11 mouse cellular contexts compared by ENCODE assay signal in the genomic region with DNA sequence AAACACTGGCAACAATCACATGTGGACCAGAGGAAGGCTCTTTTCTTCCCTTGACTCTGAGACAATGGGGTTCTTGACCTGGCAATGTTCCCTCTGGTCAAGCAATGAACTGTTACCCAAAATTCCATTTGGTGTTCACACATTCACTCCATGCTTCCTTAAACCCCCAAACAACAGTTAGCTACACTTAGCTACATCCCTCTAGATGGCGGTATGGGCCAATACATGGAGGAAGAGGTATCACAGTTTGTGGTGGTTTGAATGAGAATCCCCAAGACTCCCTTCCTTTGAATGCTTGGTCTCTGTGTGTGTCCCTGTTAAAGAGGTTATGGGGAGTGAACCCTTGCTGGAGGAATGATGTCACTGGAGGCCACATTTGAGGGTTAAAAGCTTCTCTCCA.
DNase-seq lines count a peak whose midpoint lies in the region; ATAC-seq and TF ChIP-seq lines count a peak whose summit lies in the region.
"Had no signal": no experiment of that assay in that cellular context is flagged by ENCODE, and none has a peak within 500 bp of the region (broad histone marks: within the 10 kb centered on the region; RNA-seq: fewer than 3 reads in every experiment).

No protein-coding gene starts in this region.

- DNase-seq in cerebellum, adult 2 months = peak in 1 of 2 experiments; percentile 1
- no peak for DNase-seq in cerebellum, postnatal 36 days
- peak; percentile 6 for DNase-seq in kidney, adult 9 months
- DNase-seq in ES-CJ7 (ENCODE audit: low read depth, low spot score) = peak; percentile 65
- DNase-seq in embryonic facial prominence, embryonic 14.5 days (ENCODE audit: low spot score) = peak; percentile 32
- no peak for DNase-seq in hindbrain, embryonic 10.5 days (ENCODE audit: low spot score)
- DNase-seq: cerebellum, adult 11 months had no signal

- WGBS in cerebellum, adult 2 months = 21% methylated on average over 1 of the region's 1 CpGs
- WGBS in kidney, embryonic 14.5 days = 36% methylated on average over 1 of the region's 1 CpGs
- 29% methylated on average over 1 of the region's 1 CpGs for WGBS in embryonic facial prominence, embryonic 14.5 days
- WGBS in hindbrain, embryonic 10.5 days = 27% methylated on average over 1 of the region's 1 CpGs

- no peak overlapping the region for H3K27ac ChIP-seq in cerebellum, adult 2 months (ENCODE audit: insufficient read depth, low read length)
- H3K27ac ChIP-seq in kidney, embryonic 14.5 days (ENCODE audit: low read depth, low read length) = no peak overlapping the region
- no peak overlapping the region for H3K27ac ChIP-seq in embryonic facial prominence, embryonic 14.5 days (replicated peaks; ENCODE audit: low read depth, low read length)
- no peak overlapping the region for H3K27ac ChIP-seq in hindbrain, embryonic 10.5 days
- H3K27ac ChIP-seq: limb, embryonic 15.5 days; midbrain, embryonic 10.5 days had no signal

- H3K36me3 ChIP-seq in kidney, embryonic 14.5 days (ENCODE audit: control insufficient read depth, insufficient read depth, low read length) = no peaks in the 10 kb centered on the region
- H3K36me3 ChIP-seq in embryonic facial prominence, embryonic 14.5 days (ENCODE audit: control insufficient read depth, insufficient read depth, low read length) = no peaks in the 10 kb centered on the region
- no peaks in the 10 kb centered on the region for H3K36me3 ChIP-seq in hindbrain, embryonic 10.5 days
- H3K36me3 ChIP-seq: limb, embryonic 15.5 days; midbrain, embryonic 10.5 days had no signal

- H3K4me3 ChIP-seq in cerebellum, adult 2 months (replicated peaks; ENCODE audit: insufficient read depth, low read depth, low read length) = no peak overlapping the region
- no peak overlapping the region for H3K4me3 ChIP-seq in kidney, embryonic 14.5 days (ENCODE audit: low read length)
- no peak overlapping the region for H3K4me3 ChIP-seq in embryonic facial prominence, embryonic 14.5 days (ENCODE audit: low read depth, low read length)
- no peak overlapping the region for H3K4me3 ChIP-seq in hindbrain, embryonic 10.5 days
- H3K4me3 ChIP-seq: limb, embryonic 15.5 days; midbrain, embryonic 10.5 days had no signal

- no peak overlapping the region for H3K4me2 ChIP-seq in kidney, embryonic 14.5 days (replicated peaks; ENCODE audit: low read depth, low read length)
- H3K4me2 ChIP-seq in embryonic facial prominence, embryonic 14.5 days (ENCODE audit: low read depth, low read length) = no peak overlapping the region
- H3K4me2 ChIP-seq: limb, embryonic 15.5 days had no signal

- no peaks in the 10 kb centered on the region for H3K9me3 ChIP-seq in kidney, embryonic 14.5 days (ENCODE audit: control insufficient read depth, low read length)
- H3K9me3 ChIP-seq in embryonic facial prominence, embryonic 14.5 days (ENCODE audit: control insufficient read depth, low read length) = no peaks in the 10 kb centered on the region
- no peaks in the 10 kb centered on the region for H3K9me3 ChIP-seq in hindbrain, embryonic 10.5 days
- H3K9me3 ChIP-seq: limb, embryonic 15.5 days; midbrain, embryonic 10.5 days had no signal

- H3K27me3 ChIP-seq in cerebellum, adult 2 months (ENCODE audit: control insufficient read depth, insufficient read depth, low read length) = no peaks in the 10 kb centered on the region
- H3K27me3 ChIP-seq in kidney, embryonic 14.5 days (ENCODE audit: control insufficient read depth, insufficient read depth, low read length) = no peaks in the 10 kb centered on the region
- no peaks in the 10 kb centered on the region for H3K27me3 ChIP-seq in embryonic facial prominence, embryonic 14.5 days (replicated peaks; ENCODE audit: control insufficient read depth, insufficient read depth, low read length)
- H3K27me3 ChIP-seq in hindbrain, embryonic 10.5 days (ENCODE audit: insufficient read depth, poor library complexity, severe bottlenecking) = no peaks in the 10 kb centered on the region
- H3K27me3 ChIP-seq: limb, embryonic 15.5 days had no signal

- H3K4me1 ChIP-seq in cerebellum, adult 2 months (ENCODE audit: control insufficient read depth, insufficient read depth, low read length) = no peaks in the 10 kb centered on the region
- no peaks in the 10 kb centered on the region for H3K4me1 ChIP-seq in kidney, embryonic 14.5 days (ENCODE audit: control insufficient read depth, insufficient read depth, low read length)
- H3K4me1 ChIP-seq in embryonic facial prominence, embryonic 14.5 days (ENCODE audit: control insufficient read depth, insufficient read depth, low read length) = no peaks in the 10 kb centered on the region
- H3K4me1 ChIP-seq in hindbrain, embryonic 10.5 days (replicated peaks) = no peaks in the 10 kb centered on the region
- H3K4me1 ChIP-seq: limb, embryonic 15.5 days; midbrain, embryonic 10.5 days had no signal

- TF ChIP-seq CTCF in cerebellum, adult 2 months (IDR thresholded peaks at IDR 0.05; ENCODE audit: borderline replicate concordance, insufficient read depth, low read depth, low read length) = peak; percentile 18; the same call in 1 of the 2 replicates

- ATAC-seq in kidney, embryonic 14.5 days (ENCODE audit: low FRiP score, low TSS enrichment) = no peak
- ATAC-seq in embryonic facial prominence, embryonic 14.5 days (ENCODE audit: low read depth) = no peak
- ATAC-seq in CD4-positive, CD25-positive, alpha-beta regulatory T cell, adult 4 months = no peak

- TF ChIP-seq POLR2A in cerebellum, adult 2 months (IDR thresholded peaks at IDR 0.05; ENCODE audit: borderline replicate concordance, insufficient read depth, low read length) = no peak

- H3K9ac ChIP-seq in kidney, embryonic 14.5 days (ENCODE audit: low read depth, low read length) = no peak overlapping the region
- no peak overlapping the region for H3K9ac ChIP-seq in embryonic facial prominence, embryonic 14.5 days (ENCODE audit: low read depth, low read length)
- H3K9ac ChIP-seq: limb, embryonic 15.5 days had no signal

Comparison
In these comparisons a context has a peak if more than half of its experiments do, and no peak if none do; other contexts are left out.
1. DNase-seq: peak in kidney, adult 9 months (single experiment), ES-CJ7 (single experiment) and embryonic facial prominence, embryonic 14.5 days (single experiment); none in cerebellum, postnatal 36 days (0 of 2) and hindbrain, embryonic 10.5 days (single experiment).